Mouse (Mus musculus): ENCODE results near the gene Gtf2h2. TPM values are rescaled to one million over a fixed set of nuclear protein-coding genes. Genes with fewer than 3 reads are reported as not detected.
"Not testable (repeated sequence)": the region's sequence is repeated elsewhere in the genome, so short reads cannot be mapped to it uniquely, and the experiment has no call there.

Gene Gtf2h2
- total RNA-seq, 2 experiments from 2014 or later = 46.6 to 55.1 TPM

GRCm38 (mm10) chr13:100449495-100449894 is 42.9 kb downstream of the Gtf2h2 start:
- TF ChIP-seq CTCF (conservative IDR thresholded peaks at IDR 0.05) = no peak
- DNase-seq (ENCODE audit: low spot score in 2 of 2) = no peak
- Histone ChIP-seq H3K27ac (no peak overlapping the region), H3K4me3 (no peak overlapping the region)

GRCm38 (mm10) chr13:100440116-100440515 is 52.3 kb downstream of the Gtf2h2 start:
- no peak for DNase-seq (ENCODE audit: low spot score in 2 of 2)
- Histone ChIP-seq H3K4me3 (no peak overlapping the region), H3K27ac (no peak overlapping the region)
- TF ChIP-seq CTCF (conservative IDR thresholded peaks at IDR 0.05) = no peak

GRCm38 (mm10) chr13:100438701-100439100 is 53.7 kb downstream of the Gtf2h2 start:
- Histone ChIP-seq H3K4me3 (no peak overlapping the region), H3K27ac (no peak overlapping the region)
- TF ChIP-seq CTCF (conservative IDR thresholded peaks at IDR 0.05) = no peak
- peak in 1 of 2 experiments; percentile 10 for DNase-seq (ENCODE audit: low spot score in 2 of 2)

- no peak for DNase-seq (ENCODE audit: low spot score in 2 of 2)
- Histone ChIP-seq H3K27ac (no peak overlapping the region), H3K4me3 (no peak overlapping the region)
- no peak for TF ChIP-seq CTCF (conservative IDR thresholded peaks at IDR 0.05)
Observed at GRCm38 (mm10) chr13:100437322-100437825, 55.0 kb downstream of the Gtf2h2 start.

- not testable (repeated sequence) for DNase-seq (ENCODE audit: low spot score in 2 of 2); H3K4me3 ChIP-seq; H3K27ac ChIP-seq
Observed at GRCm38 (mm10) chr13:100436556-100437163, 55.7 kb downstream of the Gtf2h2 start.

GRCm38 (mm10) chr13:100419958-100420357 is 72.4 kb downstream of the Gtf2h2 start:
- not testable (repeated sequence) for DNase-seq (ENCODE audit: low spot score in 2 of 2); H3K4me3 ChIP-seq; H3K27ac ChIP-seq

GRCm38 (mm10) chr13:100414428-100414827 is 78.0 kb downstream of the Gtf2h2 start:
- TF ChIP-seq CTCF (conservative IDR thresholded peaks at IDR 0.05) = no peak
- no peak for DNase-seq (ENCODE audit: low spot score in 2 of 2)
- no peak overlapping the region for H3K4me3 ChIP-seq
- no peak overlapping the region for H3K27ac ChIP-seq

Other genes starting within 250 kb of the Gtf2h2 start
- under 1 TPM; 0.37 to 0.41 TPM for gene Naip5, start 246.3 kb downstream of the Gtf2h2 start, total RNA-seq (2021)
- under 1 TPM; 0.22 to 0.23 TPM for gene Naip6, start 174.9 kb downstream of the Gtf2h2 start, total RNA-seq (2021)
- under 1 TPM; 0.18 to 0.49 TPM for gene Naip1, start 39.7 kb downstream of the Gtf2h2 start, total RNA-seq (2021)
- gene Ocln, start 60.1 kb upstream of the Gtf2h2 start, total RNA-seq (2021) = 10 to 100 TPM; 10.6 to 13.0 TPM
- gene Marveld2, start 124.4 kb upstream of the Gtf2h2 start, total RNA-seq (2021) = 1 to 10 TPM; 1.3 to 1.6 TPM
- 10 to 100 TPM; 90.7 to 91.6 TPM for gene Ak6, start 158.4 kb upstream of the Gtf2h2 start, total RNA-seq (2021)
- 10 to 100 TPM; 13.5 to 15.6 TPM for gene Rad17, start 158.5 kb upstream of the Gtf2h2 start, total RNA-seq (2021)
- 10 to 100 TPM; 14.4 to 20.7 TPM for gene Taf9, start 159.0 kb upstream of the Gtf2h2 start, total RNA-seq (2021)
- gene Ccdc125, start 177.1 kb upstream of the Gtf2h2 start, total RNA-seq (2021) = under 1 TPM; 0.20 to 0.23 TPM
- gene Cdk7, start 238.4 kb upstream of the Gtf2h2 start, total RNA-seq (2021) = 10 to 100 TPM; 40.2 to 40.4 TPM

Measured in layer of hippocampus, adult 2 months (tissue).